Mouse (Mus musculus) cerebellum, adult 2 months (tissue): ENCODE measurements at regions not wholly inside any gene's neighbourhood (a gene's known extent, or its start where the extent isn't known, plus 50 kb on each side); places are given as distances from the start of the nearest gene placed in this dataset.

Experiments
- CTCF ChIP-seq: fragments of 200-500 bp; IDR thresholded peaks from 2 replicates; pipeline ENCODE4 v1.5.1; 2011; ENCODE audit warnings: low read depth, mild to moderate bottlenecking, control low read depth, low read length, moderate library complexity, borderline replicate concordance; ENCODE audit not compliant: insufficient read depth
- POLR2A ChIP-seq: fragments of 200-500 bp; IDR thresholded peaks from 2 replicates; pipeline ENCODE4 v1.6.1; 2011; ENCODE audit warnings: low read length, control low read depth, borderline replicate concordance; ENCODE audit not compliant: insufficient read depth

GRCm38 (mm10) chr14:80280188-80280587 lies 296.3 kb downstream of the Olfm4 start:
- no peak for TF ChIP-seq CTCF
- no peak for TF ChIP-seq POLR2A
